Mouse (Mus musculus) heart, postnatal 0 days (tissue): ENCODE results near the gene Lif.

Experiments used
- CTCF ChIP-seq: IDR thresholded peaks from 2 replicates; pipeline ENCODE4 v1.5.1; 2016; ENCODE audit warnings: antibody characterized with exemption, control low read depth, low read depth
- EP300 ChIP-seq: IDR thresholded peaks from 2 replicates; pipeline ENCODE4 v1.6.1; 2016; ENCODE audit warnings: antibody characterized with exemption, low read depth

DNA sequence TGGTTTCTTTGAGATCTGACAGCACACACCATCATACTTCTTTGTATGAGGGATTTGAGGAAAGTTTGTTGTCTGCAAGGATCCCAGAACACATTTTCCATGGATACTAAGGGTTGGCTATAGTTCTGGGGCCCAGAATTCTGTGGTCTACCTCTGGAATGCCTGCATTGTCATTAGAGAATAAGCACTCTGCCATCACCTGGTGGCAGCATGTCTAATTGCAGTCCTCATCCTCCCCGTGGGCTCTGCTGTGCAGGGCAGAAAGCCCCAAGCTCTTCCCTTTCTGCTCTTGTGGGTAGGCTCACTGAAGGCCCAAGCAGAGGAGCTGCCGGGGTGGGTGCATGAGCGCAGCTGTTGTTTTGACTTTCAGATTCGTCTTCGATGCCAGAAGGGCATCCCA, 47.8 kb upstream of the Lif start:
- TF ChIP-seq CTCF (peak; percentile 59), EP300 (no peak)
